Mouse (Mus musculus): ENCODE results near the gene Eif2b2. TPM values are rescaled to one million over a fixed set of nuclear protein-coding genes. Genes with fewer than 3 reads are reported as not detected.
A peak's percentile ranks its signal among the peaks of the same experiment; 100 is the strongest.

Gene Eif2b2
- polyA plus RNA-seq, 1 experiment from 2014 or later, result 50.1 TPM

- Histone ChIP-seq H3K27me3 (no peaks in the 10 kb centered on the region), H3K9ac (no peak overlapping the region), H3K36me3 (peaks cover 5% of the 10 kb centered on the region; the same call in 1 of the 2 replicates), H3K4me1 (replicated peaks) (peaks cover 7% of the 10 kb centered on the region), H3K4me2 (no peak overlapping the region), H3K27ac (no peak overlapping the region), H3K9me3 (replicated peaks) (no peaks in the 10 kb centered on the region), H3K4me3 (no peak overlapping the region)
- no peak for ATAC-seq (replicated peaks; ENCODE audit: insufficient number of reproducible peaks, insufficient read depth, low FRiP score, low read depth)
- 64% methylated on average over 10 of the region's 10 CpGs for WGBS
Measured at GRCm38 (mm10) chr12:85262489-85262888, 43.2 kb downstream of the Eif2b2 start.

- ATAC-seq (replicated peaks; ENCODE audit: insufficient number of reproducible peaks, insufficient read depth, low FRiP score, low read depth), result no peak
- WGBS, result 73% methylated on average over 5 of the region's 5 CpGs
- no peak overlapping the region for H3K4me2 ChIP-seq
- no peaks in the 10 kb centered on the region for H3K9me3 ChIP-seq (replicated peaks)
- no peak overlapping the region for H3K9ac ChIP-seq
- peaks cover 7% of the 10 kb centered on the region for H3K4me1 ChIP-seq (replicated peaks)
- H3K4me3 ChIP-seq, result no peak overlapping the region
- no peaks in the 10 kb centered on the region for H3K27me3 ChIP-seq
- H3K27ac ChIP-seq, result no peak overlapping the region
- H3K36me3 ChIP-seq, result peaks cover 5% of the 10 kb centered on the region; the same call in 1 of the 2 replicates
Measured at GRCm38 (mm10) chr12:85263190-85263589, 43.9 kb downstream of the Eif2b2 start.

GRCm38 (mm10) chr12:85264531-85264930 is 45.2 kb downstream of the Eif2b2 start:
- no peak overlapping the region for H3K4me3 ChIP-seq
- H3K27ac ChIP-seq, result no peak overlapping the region
- 0 out of 2 replicates have a peak, but pooled peaks cover 5% of the 10 kb centered on the region for H3K36me3 ChIP-seq
- no peak overlapping the region for H3K9ac ChIP-seq
- H3K4me2 ChIP-seq, result no peak overlapping the region
- WGBS, result 61% methylated on average over 8 of the region's 8 CpGs
- no peaks in the 10 kb centered on the region for H3K9me3 ChIP-seq (replicated peaks)
- no peak for ATAC-seq (replicated peaks; ENCODE audit: insufficient number of reproducible peaks, insufficient read depth, low FRiP score, low read depth)
- H3K27me3 ChIP-seq, result no peaks in the 10 kb centered on the region
- peaks cover 7% of the 10 kb centered on the region for H3K4me1 ChIP-seq (replicated peaks)

- ATAC-seq (replicated peaks; ENCODE audit: insufficient number of reproducible peaks, insufficient read depth, low FRiP score, low read depth), result no peak
- no peaks in the 10 kb centered on the region for H3K9me3 ChIP-seq (replicated peaks)
- 0 out of 2 replicates have a peak, but pooled peaks cover 5% of the 10 kb centered on the region for H3K36me3 ChIP-seq
- no peak overlapping the region for H3K27ac ChIP-seq
- H3K27me3 ChIP-seq, result no peaks in the 10 kb centered on the region
- H3K4me3 ChIP-seq, result no peak overlapping the region
- peaks cover 8% of the 10 kb centered on the region for H3K4me1 ChIP-seq (replicated peaks)
- 40% methylated on average over 7 of the region's 7 CpGs for WGBS
- no peak overlapping the region for H3K9ac ChIP-seq
- H3K4me2 ChIP-seq, result no peak overlapping the region
Measured at GRCm38 (mm10) chr12:85264940-85265339, 45.7 kb downstream of the Eif2b2 start.

GRCm38 (mm10) chr12:85266248-85266647 is 47.0 kb downstream of the Eif2b2 start:
- no peak for ATAC-seq (replicated peaks; ENCODE audit: insufficient number of reproducible peaks, insufficient read depth, low FRiP score, low read depth)
- no peak overlapping the region for H3K27ac ChIP-seq
- no peak overlapping the region for H3K4me2 ChIP-seq
- H3K27me3 ChIP-seq, result no peaks in the 10 kb centered on the region
- no peaks in the 10 kb centered on the region for H3K36me3 ChIP-seq
- H3K9me3 ChIP-seq (replicated peaks), result no peaks in the 10 kb centered on the region
- H3K4me3 ChIP-seq, result no peak overlapping the region
- no peak overlapping the region for H3K9ac ChIP-seq
- WGBS, result 78% methylated on average over 3 of the region's 3 CpGs
- peaks cover 8% of the 10 kb centered on the region for H3K4me1 ChIP-seq (replicated peaks)

- no peak for ATAC-seq (replicated peaks; ENCODE audit: insufficient number of reproducible peaks, insufficient read depth, low FRiP score, low read depth)
- 60% methylated on average over 3 of the region's 3 CpGs for WGBS
- H3K9me3 ChIP-seq (replicated peaks), result no peaks in the 10 kb centered on the region
- H3K4me3 ChIP-seq, result peak overlapping the region; percentile 71
- peak overlapping the region; percentile 73 for H3K4me2 ChIP-seq
- 0 out of 2 replicates have a peak, but pooled peaks cover 4% of the 10 kb centered on the region for H3K36me3 ChIP-seq
- peak overlapping the region; percentile 68 for H3K9ac ChIP-seq
- no peaks in the 10 kb centered on the region for H3K27me3 ChIP-seq
- H3K4me1 ChIP-seq (replicated peaks), result peaks cover 5% of the 10 kb centered on the region; the same call in 1 of the 2 replicates
- peak overlapping the region; percentile 71 for H3K27ac ChIP-seq
Measured at GRCm38 (mm10) chr12:85269821-85270220, 50.5 kb downstream of the Eif2b2 start.

GRCm38 (mm10) chr12:85270319-85270718 is 51.0 kb downstream of the Eif2b2 start, which contains the start of gene Mlh3:
Gene Mlh3, minus strand, starts transcription at chr12:85270599.
- no peaks in the 10 kb centered on the region for H3K27me3 ChIP-seq
- 0 out of 2 replicates have a peak, but pooled peaks cover 2% of the 10 kb centered on the region for H3K4me1 ChIP-seq (replicated peaks)
- H3K27ac ChIP-seq, result peak within 1 kb of the TSS; percentile 71
- H3K4me3 ChIP-seq, result peak within 1 kb of the TSS; percentile 71
- H3K9me3 ChIP-seq (replicated peaks), result no peaks in the 10 kb centered on the region
- H3K36me3 ChIP-seq, result 0 out of 2 replicates have a peak, but pooled peaks cover 4% of the 10 kb centered on the region
- peak within 1 kb of the TSS; percentile 68 for H3K9ac ChIP-seq
- ATAC-seq (replicated peaks; ENCODE audit: insufficient number of reproducible peaks, insufficient read depth, low FRiP score, low read depth), result peak; percentile 86
- WGBS, result 1% methylated on average over 35 of the region's 35 CpGs
- peak within 1 kb of the TSS; percentile 73 for H3K4me2 ChIP-seq

- no peak overlapping the region for H3K4me3 ChIP-seq
- 68% methylated on average over 7 of the region's 7 CpGs for WGBS
- ATAC-seq (replicated peaks; ENCODE audit: insufficient number of reproducible peaks, insufficient read depth, low FRiP score, low read depth), result no peak
- no peaks in the 10 kb centered on the region for H3K27me3 ChIP-seq
- H3K4me1 ChIP-seq (replicated peaks), result 0 out of 2 replicates have a peak, but pooled peaks cover 2% of the 10 kb centered on the region
- H3K27ac ChIP-seq, result no peak overlapping the region
- no peaks in the 10 kb centered on the region for H3K9me3 ChIP-seq (replicated peaks)
- no peak overlapping the region for H3K9ac ChIP-seq
- H3K36me3 ChIP-seq, result 0 out of 2 replicates have a peak, but pooled peaks cover 4% of the 10 kb centered on the region
- peak overlapping the region; percentile 73; the same call in 1 of the 2 replicates for H3K4me2 ChIP-seq
Measured at GRCm38 (mm10) chr12:85271132-85271842, 52.0 kb downstream of the Eif2b2 start.

- 0 out of 2 replicates have a peak, but pooled peaks cover 2% of the 10 kb centered on the region for H3K4me1 ChIP-seq (replicated peaks)
- H3K4me2 ChIP-seq, result no peak overlapping the region
- H3K9ac ChIP-seq, result no peak overlapping the region
- H3K36me3 ChIP-seq, result 0 out of 2 replicates have a peak, but pooled peaks cover 4% of the 10 kb centered on the region
- no peak overlapping the region for H3K27ac ChIP-seq
- no peak overlapping the region for H3K4me3 ChIP-seq
- 70% methylated on average over 4 of the region's 4 CpGs for WGBS
- H3K27me3 ChIP-seq, result no peaks in the 10 kb centered on the region
- ATAC-seq (replicated peaks; ENCODE audit: insufficient number of reproducible peaks, insufficient read depth, low FRiP score, low read depth), result no peak
- no peaks in the 10 kb centered on the region for H3K9me3 ChIP-seq (replicated peaks)
Measured at GRCm38 (mm10) chr12:85271843-85272206, 52.5 kb downstream of the Eif2b2 start.

GRCm38 (mm10) chr12:85273508-85273907 is 54.2 kb downstream of the Eif2b2 start:
- Histone ChIP-seq H3K27ac (no peak overlapping the region), H3K4me3 (no peak overlapping the region), H3K4me2 (no peak overlapping the region), H3K9ac (no peak overlapping the region), H3K27me3 (no peaks in the 10 kb centered on the region), H3K9me3 (replicated peaks) (no peaks in the 10 kb centered on the region), H3K4me1 (replicated peaks) (0 out of 2 replicates have a peak, but pooled peaks cover 2% of the 10 kb centered on the region), H3K36me3 (0 out of 2 replicates have a peak, but pooled peaks cover 4% of the 10 kb centered on the region)
- ATAC-seq (replicated peaks; ENCODE audit: insufficient number of reproducible peaks, insufficient read depth, low FRiP score, low read depth), result no peak
- WGBS, result 45% methylated on average over 10 of the region's 10 CpGs

Data from heart, embryonic 15.5 days (tissue).